Mouse (Mus musculus) activated CD4-positive, CD25-positive, alpha-beta regulatory T cell, adult 4 months (primary cell): ENCODE data around the gene Pkn3. TPM values are rescaled to one million over a fixed set of nuclear protein-coding genes. Genes with fewer than 3 reads are reported as not detected.
A peak's percentile ranks its signal among the peaks of the same experiment; 100 is the strongest.
"Not testable (repeated sequence)": the region's sequence is repeated elsewhere in the genome, so short reads cannot be mapped to it uniquely, and the experiment has no call there.

ENCODE experiments used
- ATAC-seq: one replicate; pipeline ENCODE4 v1.8.0; 2017
- polyA plus RNA-seq, 2 experiments: library from polyadenylated mRNA; unstranded; fragments of 100-300 nt; shearing (Covaris generic); gene quantifications; one replicate each; pipeline ENCODE4 v1.2.1; 2017

The Pkn3 gene
- polyA plus RNA-seq: under 1 TPM in 1 of 2 experiments, not detected in 1; 0.41 TPM

- peak; percentile 70 for ATAC-seq
Observed at GRCm38 (mm10) chr2:30077502-30078348, at the start of gene Pkn3. Pkn3 (plus strand) TSS chr2:30077684.

- ATAC-seq: no peak
Observed at GRCm38 (mm10) chr2:30032244-30032846, 45.1 kb upstream of the Pkn3 start.

GRCm38 (mm10) chr2:30032957-30033356 lies 44.5 kb upstream of the Pkn3 start:
- ATAC-seq: no peak

- no peak for ATAC-seq
Observed at GRCm38 (mm10) chr2:30037762-30038161, 39.7 kb upstream of the Pkn3 start.

DNA sequence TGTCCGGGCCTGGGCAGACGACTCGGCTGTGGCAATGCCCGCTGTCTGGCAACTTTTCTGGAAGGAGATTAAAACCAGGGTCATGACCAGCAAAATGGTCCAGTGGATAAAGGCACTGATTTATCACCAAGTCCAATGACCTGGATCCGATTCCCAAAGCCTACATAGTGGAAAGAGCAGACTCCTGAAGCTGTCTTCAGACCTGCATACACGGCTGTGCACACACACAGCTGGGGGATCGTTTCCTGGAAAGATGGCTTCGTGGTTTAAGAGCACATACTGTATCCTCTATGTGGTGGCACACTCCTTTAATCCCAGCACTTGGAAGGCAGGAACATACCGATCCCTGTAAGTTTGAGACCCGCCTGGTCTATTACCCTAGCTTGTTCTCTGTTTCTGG lies 39.1 kb upstream of the Pkn3 start:
- ATAC-seq: no peak

DNA sequence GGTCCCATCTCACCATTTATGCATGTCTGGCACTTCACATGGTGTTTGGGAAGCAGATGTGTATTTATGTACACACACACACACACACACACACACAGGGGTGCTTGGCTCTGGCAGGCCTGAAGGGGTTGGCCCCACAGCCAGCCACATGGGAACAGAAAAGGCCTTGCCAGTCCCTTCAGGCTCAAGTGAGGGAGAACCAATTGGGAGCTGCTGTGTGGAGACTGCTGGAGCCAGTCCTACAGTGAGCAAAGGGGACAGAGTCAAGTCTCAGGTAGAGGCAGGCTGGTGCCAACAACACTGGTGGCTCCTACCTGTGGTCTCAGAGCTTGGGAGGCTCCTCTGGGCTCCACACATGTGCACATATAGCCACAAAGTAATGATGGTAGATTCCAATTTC lies 37.8 kb upstream of the Pkn3 start:
- ATAC-seq: no peak

- ATAC-seq: no peak
Observed at GRCm38 (mm10) chr2:30042445-30042844, 35.0 kb upstream of the Pkn3 start.

GRCm38 (mm10) chr2:30044550-30044949 lies 32.9 kb upstream of the Pkn3 start:
- no peak for ATAC-seq

- no peak for ATAC-seq
Observed at GRCm38 (mm10) chr2:30047127-30047526, 30.4 kb upstream of the Pkn3 start.

GRCm38 (mm10) chr2:30048101-30048501 lies 29.4 kb upstream of the Pkn3 start:
- ATAC-seq: no peak

- peak; percentile 90 for ATAC-seq
Observed at GRCm38 (mm10) chr2:30048699-30049388, 28.6 kb upstream of the Pkn3 start, which contains the start of gene Wdr34. Wdr34 (minus strand) TSS chr2:30048881.

- no peak for ATAC-seq
Observed at GRCm38 (mm10) chr2:30049831-30050230, 27.7 kb upstream of the Pkn3 start.

GRCm38 (mm10) chr2:30051992-30052761 lies 25.3 kb upstream of the Pkn3 start:
- peak; percentile 51 for ATAC-seq

DNA sequence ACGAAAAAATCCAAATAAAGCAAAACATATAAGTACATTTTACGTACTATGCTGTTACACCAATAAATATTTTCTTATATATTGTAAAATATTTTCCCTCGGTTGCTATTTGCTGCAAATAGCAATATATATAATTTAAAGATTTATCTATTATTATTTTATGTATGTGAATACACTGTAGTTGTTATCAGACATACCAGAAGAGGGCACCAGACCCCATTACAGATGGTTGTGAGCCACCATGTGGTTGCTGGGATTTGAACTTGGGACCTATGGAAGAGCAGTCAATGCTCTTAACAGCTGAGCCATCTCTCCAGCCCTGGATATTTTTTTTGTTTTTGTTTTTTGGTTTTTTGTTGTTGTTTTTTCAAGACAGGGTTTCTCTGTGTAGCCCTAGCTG lies 22.2 kb upstream of the Pkn3 start:
- ATAC-seq: not testable (repeated sequence)

DNA sequence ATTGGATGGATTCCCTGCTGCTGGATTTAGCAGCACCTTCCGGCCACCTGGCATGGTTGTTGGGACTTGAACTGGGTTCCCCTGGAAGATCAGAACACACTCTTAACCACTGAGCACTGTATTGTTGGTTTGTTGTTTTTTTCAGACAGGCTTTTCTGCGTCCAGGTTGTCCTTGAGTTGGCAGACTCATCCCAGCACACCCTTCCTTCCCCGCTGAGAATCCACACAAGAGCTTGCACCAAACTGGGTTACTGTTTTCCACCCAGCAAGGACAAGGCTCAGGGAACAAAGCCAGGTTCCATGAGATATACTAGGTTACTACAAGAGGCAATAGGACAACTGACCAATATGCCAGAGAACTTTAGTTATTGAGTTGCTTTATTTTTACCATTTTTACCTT lies 20.7 kb upstream of the Pkn3 start:
- ATAC-seq: no peak

DNA sequence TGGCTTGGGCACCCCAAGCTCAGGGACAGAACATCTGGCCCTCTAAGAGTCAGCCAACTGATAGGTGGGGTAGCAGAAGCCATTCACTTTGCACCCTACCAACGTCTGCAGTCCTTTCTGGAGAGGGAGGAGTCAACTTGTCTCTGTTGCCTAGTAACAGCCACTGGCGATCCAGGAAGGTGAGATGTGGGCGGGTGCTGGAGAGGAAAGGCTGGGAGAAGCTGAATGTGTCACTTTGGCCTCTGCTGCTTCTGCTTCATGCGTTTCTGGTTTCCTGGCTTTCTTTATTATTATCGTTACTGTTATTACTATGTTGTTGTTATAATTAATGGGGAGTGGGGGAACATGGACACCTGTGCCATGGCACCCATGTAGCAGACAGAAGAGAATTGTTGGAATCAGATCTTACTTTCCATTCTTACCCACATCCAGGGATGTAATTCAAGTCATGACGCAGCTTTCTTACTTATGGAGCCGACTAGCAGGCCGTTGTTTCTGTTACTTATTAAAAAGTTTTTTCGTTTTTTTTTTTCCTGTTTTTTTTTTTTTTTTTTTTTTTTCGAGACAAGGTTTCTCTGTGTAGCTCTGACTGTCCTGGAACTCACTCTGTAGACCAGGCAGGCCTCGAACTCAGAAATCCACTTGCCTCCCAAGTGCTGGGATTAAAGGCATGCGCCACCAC lies 20.1 kb upstream of the Pkn3 start, which contains the start of gene Set:
TSS of gene Set (plus strand) at position 156 of the 682 bp plus-strand sequence.
- no peak for ATAC-seq

GRCm38 (mm10) chr2:30058418-30058817 lies 19.1 kb upstream of the Pkn3 start:
- no peak for ATAC-seq

DNA sequence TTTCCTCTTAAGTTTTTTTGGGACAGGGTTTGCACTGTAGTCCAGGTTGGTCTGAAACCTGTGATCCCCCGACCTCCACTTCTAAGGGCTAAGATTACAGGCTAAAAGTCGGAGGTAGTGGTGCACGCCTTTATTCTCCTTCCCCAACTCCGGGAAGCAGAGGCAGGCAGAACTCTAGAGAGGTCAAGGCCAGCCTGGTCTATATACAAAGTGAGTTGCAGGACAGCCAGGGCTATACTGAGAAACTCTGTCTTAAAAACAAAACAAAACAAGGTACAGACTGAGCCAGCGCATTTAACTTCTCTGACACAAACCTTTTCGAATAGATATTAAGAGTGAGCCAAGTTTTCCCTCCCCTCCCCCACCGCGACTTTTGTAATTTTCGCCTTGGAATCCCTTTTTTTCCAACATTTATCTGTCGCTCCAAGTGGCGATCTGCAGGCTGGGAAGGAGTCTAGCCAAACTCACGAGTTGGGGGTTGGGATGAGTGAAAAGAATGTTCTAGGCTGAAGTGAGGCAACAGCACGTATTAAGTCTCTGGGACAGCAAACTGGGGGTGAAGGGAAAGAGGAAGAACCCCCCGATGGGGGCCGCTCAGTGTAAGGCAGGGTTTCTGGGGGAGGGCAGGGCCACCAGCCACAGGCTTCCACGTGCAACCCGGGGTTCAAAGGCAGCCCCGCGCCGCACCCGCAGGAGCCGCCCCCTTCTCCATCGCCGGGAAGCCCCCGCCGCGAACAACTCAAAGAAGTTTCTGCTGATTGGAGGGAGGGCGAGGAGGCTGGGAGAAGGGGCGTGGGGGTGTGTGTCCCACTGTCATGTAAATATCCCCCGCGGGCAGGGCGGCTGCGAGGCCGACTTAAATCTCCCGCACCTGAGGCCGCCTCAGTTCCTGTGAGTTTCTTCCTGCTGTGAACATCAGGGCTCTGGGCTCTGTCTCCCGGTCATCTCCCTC lies 16.0 kb upstream of the Pkn3 start:
- ATAC-seq: peak; percentile 21

DNA sequence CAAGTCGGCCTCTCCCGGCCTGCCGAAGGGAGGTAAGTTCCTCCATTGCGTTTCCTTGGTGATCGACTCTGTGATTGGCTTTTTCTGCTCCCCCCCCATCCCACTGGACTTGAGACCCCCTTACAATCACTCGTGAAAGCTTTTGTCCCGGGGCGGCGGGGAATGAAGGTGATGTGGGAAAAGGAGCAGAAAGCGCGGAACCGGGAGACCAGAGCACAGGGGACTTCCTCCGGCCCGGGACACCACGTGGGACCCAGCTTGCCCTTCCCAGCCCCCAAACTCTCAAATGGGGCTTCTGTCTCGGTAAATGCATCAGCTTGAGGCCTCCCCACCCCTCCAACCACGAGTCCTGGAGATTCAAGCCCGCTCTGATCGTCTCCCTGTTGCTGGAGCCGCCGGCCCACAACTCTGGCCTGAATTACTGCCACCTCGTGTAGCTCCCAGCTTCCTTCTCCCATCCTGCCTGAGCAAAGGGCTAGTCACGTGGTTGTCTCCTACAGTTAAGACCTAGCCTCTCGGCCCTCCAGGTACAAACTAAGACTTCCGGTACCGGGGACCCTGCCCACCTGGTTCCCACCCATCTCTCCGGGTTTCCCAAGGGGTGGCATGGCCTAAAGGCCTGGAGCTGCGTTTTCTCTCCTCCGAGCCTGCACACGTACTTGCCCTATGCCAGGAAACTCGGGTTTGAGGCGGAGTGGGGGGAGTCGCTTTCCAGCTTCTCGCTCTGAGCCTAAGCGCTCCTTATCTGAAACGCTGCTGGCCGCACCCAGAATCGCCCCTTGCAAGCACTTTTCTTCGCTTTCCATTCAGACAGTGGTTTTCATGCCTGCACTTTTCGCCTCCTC lies 15.0 kb upstream of the Pkn3 start:
- no peak for ATAC-seq

- no peak for ATAC-seq
Observed at GRCm38 (mm10) chr2:30063235-30063634, 14.2 kb upstream of the Pkn3 start.
